Mouse (Mus musculus) embryonic facial prominence, embryonic 12.5 days (tissue): ENCODE data around the gene Myh14. TPM values are rescaled to one million over a fixed set of nuclear protein-coding genes. Genes with fewer than 3 reads are reported as not detected.

ENCODE experiments used
- ATAC-seq: fragments of 200-750 bp; cut with Nextera tagmentation; 2 replicates; pipeline ENCODE4 v1.8.0; 2017; ENCODE audit not compliant: insufficient number of reproducible peaks, insufficient read depth, low FRiP score, low TSS enrichment
- H3K27ac ChIP-seq: fragments of 300-500 bp; sonication (generic); 2 replicates; pipeline ENCODE4 v1.5.1; 2016; ENCODE audit warnings: mild to moderate bottlenecking
- H3K27me3 ChIP-seq: fragments of 300-500 bp; sonication (generic); 2 replicates; pipeline ENCODE4 v1.6.1; 2016; ENCODE audit warnings: mild to moderate bottlenecking, moderate library complexity
- H3K36me3 ChIP-seq: fragments of 300-500 bp; sonication (generic); 2 replicates; pipeline ENCODE4 v1.6.1; 2016; ENCODE audit warnings: mild to moderate bottlenecking
- H3K4me1 ChIP-seq: fragments of 300-500 bp; sonication (generic); 2 replicates; pipeline ENCODE4 v1.6.1; 2016
- H3K4me2 ChIP-seq: fragments of 300-500 bp; sonication (generic); replicated peaks from 2 replicates; pipeline ENCODE4 v1.6.1; 2016; ENCODE audit warnings: mild to moderate bottlenecking, moderate library complexity
- H3K4me3 ChIP-seq: fragments of 300-500 bp; sonication (generic); 2 replicates; pipeline ENCODE4 v1.5.1; 2016; ENCODE audit warnings: mild to moderate bottlenecking
- H3K9ac ChIP-seq: fragments of 300-500 bp; sonication (generic); 2 replicates; pipeline ENCODE4 v1.6.1; 2016; ENCODE audit warnings: mild to moderate bottlenecking, moderate library complexity
- H3K9me3 ChIP-seq: fragments of 300-500 bp; sonication (generic); 2 replicates; pipeline ENCODE4 v1.6.1; 2016; ENCODE audit warnings: mild to moderate bottlenecking, moderate library complexity
- WGBS: fragments of 180-500 bp; shearing (Covaris S2); methylation state at CpG from one replicate; pipeline ENCODE4 v1.1.7; 2016; 5-methylcytosine and 5-hydroxymethylcytosine counted together
- polyA plus RNA-seq: library from polyadenylated mRNA; unstranded; fragments of >200 nt; fragmentation: Nextera tagmentation; extraction: Ambion mirVana; gene quantifications from 2 replicates; pipeline ENCODE4 v1.2.1, GENCODE M21; 2016

The Myh14 gene
- polyA plus RNA-seq, 1 experiment from 2014 or later = 6.8 TPM

DNA sequence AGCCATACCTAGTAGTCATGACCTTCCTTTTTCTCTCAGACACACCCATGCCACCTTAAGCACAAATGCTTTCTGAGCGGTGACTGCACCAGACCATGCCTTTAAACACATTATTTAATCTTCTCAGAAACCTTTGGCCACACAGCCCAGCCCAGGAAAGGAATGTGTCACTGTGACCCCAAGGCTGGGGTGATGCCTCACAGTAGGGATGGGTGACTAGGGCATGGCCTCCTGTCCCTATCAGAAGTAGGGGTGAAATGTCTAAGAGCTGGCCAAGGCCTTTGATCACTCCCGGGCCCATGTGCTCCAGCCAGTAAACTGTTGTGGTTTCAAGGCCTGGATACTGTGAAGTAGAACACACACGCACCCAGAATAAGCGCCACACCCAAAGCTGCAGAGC lies 24.6 kb upstream of the Myh14 start:
- Histone ChIP-seq H3K27me3 (0 out of 2 replicates have a peak, but pooled peaks cover 6% of the 10 kb centered on the region), H3K4me2 (no peak overlapping the region), H3K9me3 (no peaks in the 10 kb centered on the region), H3K4me1 (peaks cover 11% of the 10 kb centered on the region; the same call in 1 of the 2 replicates), H3K4me3 (no peak overlapping the region), H3K27ac (no peak overlapping the region), H3K36me3 (no peaks in the 10 kb centered on the region), H3K9ac (no peak overlapping the region)
- no peak for ATAC-seq
- 87% methylated on average over 4 of the region's 4 CpGs for WGBS

DNA sequence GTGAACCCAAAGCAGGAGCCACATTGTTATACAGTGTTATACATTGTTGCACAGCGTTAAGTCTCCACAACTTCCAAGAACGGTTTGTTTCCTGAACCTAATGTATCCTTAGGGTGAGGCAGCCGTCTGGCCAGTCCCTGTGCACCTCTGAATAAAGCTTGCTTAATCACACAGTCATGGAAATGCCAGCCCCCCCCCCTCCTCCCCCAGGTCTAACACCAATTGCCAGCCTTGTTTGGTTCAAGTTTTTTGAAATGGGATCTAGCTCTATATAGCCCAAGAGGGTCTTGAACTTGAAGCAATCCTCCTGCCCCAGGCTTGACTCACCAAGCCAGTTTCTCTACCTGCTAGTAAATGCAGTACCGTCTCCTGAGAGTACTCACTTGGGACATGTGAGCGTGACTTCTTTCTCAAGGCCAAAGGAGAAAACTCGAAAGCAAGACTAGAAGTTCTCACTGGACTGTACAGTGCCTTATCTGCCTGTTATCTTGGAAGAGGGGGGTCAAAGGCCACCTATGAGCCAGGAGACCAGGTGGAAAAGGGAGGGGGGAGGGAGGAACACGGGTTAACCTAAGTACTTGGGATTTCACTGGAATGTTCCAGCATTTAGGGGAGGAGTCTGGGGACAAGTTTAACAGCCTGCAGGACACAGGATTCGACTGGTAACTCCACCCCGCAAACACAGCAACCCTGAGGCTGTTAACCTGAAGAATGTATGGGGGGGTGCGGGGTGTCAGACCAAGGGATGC lies 23.0 kb upstream of the Myh14 start:
- no peak overlapping the region for H3K4me2 ChIP-seq
- no peaks in the 10 kb centered on the region for H3K36me3 ChIP-seq
- H3K4me1 ChIP-seq = peaks cover 11% of the 10 kb centered on the region; the same call in 1 of the 2 replicates
- H3K9me3 ChIP-seq = no peaks in the 10 kb centered on the region
- no peak for ATAC-seq
- H3K27ac ChIP-seq = no peak overlapping the region
- no peak overlapping the region for H3K4me3 ChIP-seq
- no peak overlapping the region for H3K9ac ChIP-seq
- H3K27me3 ChIP-seq = 0 out of 2 replicates have a peak, but pooled peaks cover 6% of the 10 kb centered on the region
- 71% methylated on average over 10 of the region's 10 CpGs for WGBS

DNA sequence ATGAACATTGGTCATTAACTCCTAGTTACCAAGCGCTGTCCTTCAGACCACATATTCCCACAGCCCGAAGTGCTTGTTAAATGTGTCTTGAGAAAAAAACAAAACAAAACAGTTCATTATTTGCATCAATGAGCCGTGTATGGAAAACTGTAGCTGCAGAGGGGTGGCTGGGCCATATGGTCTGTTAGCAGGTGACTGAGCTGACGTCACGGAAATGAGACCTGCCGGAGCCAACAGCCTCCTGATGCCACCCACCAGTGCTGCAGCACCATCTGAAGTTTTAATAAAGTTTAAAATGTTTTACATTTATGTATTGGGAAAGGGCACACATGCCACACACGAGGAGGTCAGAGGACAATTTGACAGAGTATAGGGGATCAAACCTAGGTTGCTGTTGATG lies 18.7 kb upstream of the Myh14 start:
- H3K9ac ChIP-seq = no peak overlapping the region
- no peak overlapping the region for H3K4me3 ChIP-seq
- WGBS = 93% methylated on average over 7 of the region's 7 CpGs
- no peak overlapping the region for H3K4me2 ChIP-seq
- H3K36me3 ChIP-seq = no peaks in the 10 kb centered on the region
- H3K9me3 ChIP-seq = no peaks in the 10 kb centered on the region
- H3K27ac ChIP-seq = no peak overlapping the region
- H3K27me3 ChIP-seq = 0 out of 2 replicates have a peak, but pooled peaks cover 2% of the 10 kb centered on the region
- no peaks in the 10 kb centered on the region for H3K4me1 ChIP-seq
- no peak for ATAC-seq

DNA sequence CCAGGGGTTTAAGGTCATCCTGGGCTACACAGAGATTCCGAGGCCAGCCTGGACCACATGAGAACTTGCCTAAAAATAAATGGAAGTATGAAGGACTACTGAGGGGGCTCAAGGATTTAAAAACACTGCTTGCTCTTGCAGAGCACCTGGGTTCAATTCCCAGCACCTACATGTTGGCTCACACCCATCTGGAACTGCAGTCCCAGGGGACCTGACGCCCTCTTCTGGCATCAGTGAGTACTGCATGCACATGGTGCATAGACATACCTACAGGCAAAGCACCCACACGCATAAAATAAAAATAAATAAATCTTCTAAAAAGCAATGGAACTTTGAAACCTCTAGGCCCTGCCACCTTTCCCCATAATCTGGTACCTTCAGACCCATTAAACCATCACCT lies 18.2 kb upstream of the Myh14 start:
- Histone ChIP-seq H3K4me1 (no peaks in the 10 kb centered on the region), H3K27me3 (0 out of 2 replicates have a peak, but pooled peaks cover 2% of the 10 kb centered on the region), H3K4me3 (no peak overlapping the region), H3K36me3 (no peaks in the 10 kb centered on the region), H3K27ac (no peak overlapping the region), H3K4me2 (no peak overlapping the region), H3K9me3 (no peaks in the 10 kb centered on the region), H3K9ac (no peak overlapping the region)
- 76% methylated on average over 3 of the region's 3 CpGs for WGBS
- ATAC-seq = no peak

DNA sequence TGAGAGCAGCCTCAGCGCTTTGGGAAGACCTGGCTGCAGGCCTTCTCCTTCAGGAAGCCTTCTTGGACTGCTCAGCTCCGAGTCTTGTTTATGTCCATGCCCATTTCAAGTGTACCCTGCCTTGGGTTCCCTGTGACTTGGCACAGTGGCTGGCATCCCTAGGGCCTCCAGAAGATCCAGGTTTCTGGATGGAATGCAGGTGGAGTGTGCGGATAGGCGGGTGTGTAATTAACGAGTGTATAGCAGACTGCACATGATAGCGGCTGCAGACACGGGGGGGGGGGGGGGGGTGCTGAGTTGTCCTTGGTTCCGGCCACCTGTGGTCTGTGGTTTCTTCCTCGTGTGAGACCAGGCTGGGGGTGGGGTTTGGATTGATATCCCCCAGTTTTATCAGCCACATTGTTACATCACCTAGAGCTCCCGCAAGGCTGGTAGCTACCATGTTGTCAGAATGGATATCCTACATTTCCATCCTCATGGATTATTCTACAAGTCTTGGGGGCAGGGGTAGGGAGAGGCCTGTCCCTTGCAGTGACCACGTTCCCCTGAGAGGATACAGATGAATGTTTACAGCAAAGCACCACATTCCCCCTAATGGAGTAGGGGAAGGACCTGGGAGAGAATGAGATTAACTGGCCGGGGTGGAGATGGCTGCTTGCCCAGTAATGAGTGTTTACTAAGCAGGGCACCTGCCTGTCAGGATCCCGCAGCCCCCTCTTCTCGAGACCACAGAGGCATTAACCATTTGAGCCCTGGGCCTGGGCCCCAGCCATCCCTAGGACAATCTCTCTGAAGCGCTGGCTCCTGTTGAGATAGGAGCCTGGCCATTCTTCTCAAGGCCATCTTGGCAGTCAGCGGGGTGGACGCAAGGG lies 15.1 kb upstream of the Myh14 start:
- no peak for ATAC-seq
- no peak overlapping the region for H3K27ac ChIP-seq

DNA sequence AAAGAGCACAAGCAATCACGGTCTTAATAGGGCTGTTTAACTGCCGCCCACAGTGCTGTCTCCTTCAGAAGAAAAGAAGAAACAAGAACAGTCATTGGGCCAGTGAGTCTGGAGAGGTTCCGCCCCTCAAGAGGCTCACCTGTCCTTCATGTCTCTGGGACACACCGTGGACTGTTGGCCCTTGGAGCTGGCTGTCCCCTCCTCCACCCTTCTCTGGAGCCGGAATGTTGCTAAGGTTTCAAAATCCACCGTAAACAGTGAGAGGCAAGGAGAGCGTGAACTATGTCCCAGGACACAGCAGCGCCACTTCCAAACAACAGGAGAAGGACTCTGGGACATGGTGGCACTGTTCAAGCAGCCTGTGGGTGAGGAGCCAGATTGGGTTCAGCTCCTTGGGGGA lies 13.0 kb upstream of the Myh14 start:
- no peak overlapping the region for H3K4me3 ChIP-seq
- no peak overlapping the region for H3K9ac ChIP-seq
- H3K4me2 ChIP-seq = no peak overlapping the region
- no peak for ATAC-seq
- no peaks in the 10 kb centered on the region for H3K9me3 ChIP-seq
- no peaks in the 10 kb centered on the region for H3K4me1 ChIP-seq
- no peaks in the 10 kb centered on the region for H3K27me3 ChIP-seq
- WGBS = 74% methylated on average over 8 of the region's 8 CpGs
- no peak overlapping the region for H3K27ac ChIP-seq
- H3K36me3 ChIP-seq = no peaks in the 10 kb centered on the region

More for the DNA sequence above, 15.1 kb upstream of the Myh14 start:
- H3K4me1 ChIP-seq = no peaks in the 10 kb centered on the region
- WGBS = 64% methylated on average over 16 of the region's 17 CpGs
- no peaks in the 10 kb centered on the region for H3K9me3 ChIP-seq
- no peak overlapping the region for H3K9ac ChIP-seq
- H3K4me3 ChIP-seq = no peak overlapping the region
- H3K27me3 ChIP-seq = no peaks in the 10 kb centered on the region
- no peaks in the 10 kb centered on the region for H3K36me3 ChIP-seq
- no peak overlapping the region for H3K4me2 ChIP-seq

DNA sequence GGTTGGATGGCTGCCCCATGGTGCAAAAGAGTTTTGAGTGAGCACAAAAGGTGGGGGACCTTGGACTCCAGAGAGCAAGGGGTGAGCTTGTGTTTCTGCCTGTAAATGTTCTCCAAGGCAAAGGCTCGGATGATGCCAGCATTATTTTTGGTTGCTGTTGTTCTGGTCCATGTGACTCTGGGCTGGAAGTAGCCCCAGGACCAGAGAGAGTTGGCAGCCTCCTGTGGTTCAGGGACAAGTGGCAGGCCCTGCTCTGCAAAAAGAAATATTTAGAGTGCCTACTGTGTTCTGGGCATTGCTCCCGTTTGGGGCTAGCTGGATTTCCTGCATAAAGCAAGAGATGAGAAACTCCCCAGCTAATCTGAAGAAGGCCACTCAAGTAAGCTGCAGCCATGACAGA lies 6.0 kb upstream of the Myh14 start:
- no peak overlapping the region for H3K9ac ChIP-seq
- no peaks in the 10 kb centered on the region for H3K9me3 ChIP-seq
- no peak for ATAC-seq
- no peaks in the 10 kb centered on the region for H3K36me3 ChIP-seq
- 0 out of 2 replicates have a peak, but pooled peaks cover 2% of the 10 kb centered on the region for H3K27me3 ChIP-seq
- 0 out of 2 replicates have a peak, but pooled peaks cover 2% of the 10 kb centered on the region for H3K4me1 ChIP-seq
- H3K4me3 ChIP-seq = no peak overlapping the region
- no peak overlapping the region for H3K4me2 ChIP-seq
- 59% methylated on average over 2 of the region's 2 CpGs for WGBS
- H3K27ac ChIP-seq = no peak overlapping the region

DNA sequence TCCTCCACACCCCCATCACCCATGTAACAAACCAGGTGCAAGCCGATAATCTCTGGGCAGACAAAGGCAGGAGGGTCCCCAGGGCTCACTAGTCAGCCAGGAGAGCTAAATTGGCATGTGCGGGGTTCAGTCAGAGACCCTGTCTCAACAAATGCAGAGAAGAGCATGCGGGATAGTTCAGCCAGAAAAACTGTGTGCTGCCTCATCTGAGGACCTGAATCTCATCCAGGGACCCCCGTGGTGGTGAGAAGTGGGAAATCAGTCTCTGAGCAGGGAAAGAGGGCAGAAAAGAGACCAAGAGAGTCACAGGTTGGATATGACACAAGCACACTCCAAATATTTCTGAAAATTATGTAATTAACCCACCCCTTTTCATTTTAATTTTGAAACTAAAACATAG lies 5.5 kb upstream of the Myh14 start:
- H3K27ac ChIP-seq = no peak overlapping the region
- H3K4me2 ChIP-seq = no peak overlapping the region
- no peak for ATAC-seq
- WGBS = 61% methylated on average over 4 of the region's 4 CpGs
- no peaks in the 10 kb centered on the region for H3K36me3 ChIP-seq
- no peak overlapping the region for H3K9ac ChIP-seq
- peaks cover 7% of the 10 kb centered on the region for H3K27me3 ChIP-seq
- no peaks in the 10 kb centered on the region for H3K9me3 ChIP-seq
- no peak overlapping the region for H3K4me3 ChIP-seq
- peaks cover 7% of the 10 kb centered on the region; the same call in 1 of the 2 replicates for H3K4me1 ChIP-seq

DNA sequence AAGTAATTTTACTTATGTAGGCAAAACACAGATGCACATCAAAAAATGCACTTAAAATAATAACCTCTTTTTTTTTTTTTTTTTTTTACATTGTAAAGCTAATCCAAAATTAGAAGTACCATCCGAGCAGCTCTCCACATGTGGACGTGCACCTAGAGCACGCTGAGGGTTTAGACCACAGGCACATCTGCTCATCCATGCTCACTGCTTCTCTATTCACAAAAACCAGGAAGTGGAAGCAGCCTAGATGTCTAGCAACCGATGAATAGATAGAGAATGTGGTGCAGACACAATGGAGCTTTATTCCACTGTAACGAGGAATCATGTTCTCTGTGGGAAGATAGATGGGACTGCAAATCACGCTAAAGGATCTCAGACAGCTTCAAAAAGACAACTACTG lies 4.5 kb upstream of the Myh14 start:
- H3K4me3 ChIP-seq = no peak overlapping the region
- H3K9me3 ChIP-seq = no peaks in the 10 kb centered on the region
- 56% methylated on average over 6 of the region's 6 CpGs for WGBS
- no peak overlapping the region for H3K27ac ChIP-seq
- H3K27me3 ChIP-seq = peaks cover 16% of the 10 kb centered on the region
- no peak overlapping the region for H3K9ac ChIP-seq
- ATAC-seq = no peak
- H3K36me3 ChIP-seq = no peaks in the 10 kb centered on the region
- H3K4me2 ChIP-seq = no peak overlapping the region
- H3K4me1 ChIP-seq = peaks cover 13% of the 10 kb centered on the region; the same call in 1 of the 2 replicates

DNA sequence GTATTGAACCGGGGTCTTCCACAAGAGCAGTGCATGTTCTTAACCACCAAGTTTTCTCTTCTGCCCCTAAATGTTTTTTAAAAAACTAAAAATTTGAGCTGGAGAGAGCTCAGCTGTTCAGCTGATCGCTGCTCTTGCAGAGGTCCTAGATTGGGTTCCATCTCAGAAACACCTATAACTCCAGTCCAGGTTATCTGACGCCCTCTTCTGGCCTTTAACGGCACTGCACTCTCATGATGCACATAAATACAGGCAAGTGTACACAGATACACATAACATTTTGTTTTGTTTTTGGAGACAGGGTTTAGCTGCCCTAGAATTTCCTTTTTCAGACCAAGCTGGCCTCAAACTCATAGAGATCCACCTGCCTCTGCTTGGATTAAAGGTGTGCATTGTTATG lies 3.9 kb upstream of the Myh14 start:
- WGBS = 73% methylated on average over 4 of the region's 4 CpGs
- Histone ChIP-seq H3K4me1 (peaks cover 13% of the 10 kb centered on the region; the same call in 1 of the 2 replicates), H3K27ac (no peak overlapping the region), H3K9ac (no peak overlapping the region), H3K4me2 (no peak overlapping the region), H3K36me3 (no peaks in the 10 kb centered on the region), H3K4me3 (no peak overlapping the region), H3K27me3 (peaks cover 17% of the 10 kb centered on the region), H3K9me3 (no peaks in the 10 kb centered on the region)
- ATAC-seq = no peak

DNA sequence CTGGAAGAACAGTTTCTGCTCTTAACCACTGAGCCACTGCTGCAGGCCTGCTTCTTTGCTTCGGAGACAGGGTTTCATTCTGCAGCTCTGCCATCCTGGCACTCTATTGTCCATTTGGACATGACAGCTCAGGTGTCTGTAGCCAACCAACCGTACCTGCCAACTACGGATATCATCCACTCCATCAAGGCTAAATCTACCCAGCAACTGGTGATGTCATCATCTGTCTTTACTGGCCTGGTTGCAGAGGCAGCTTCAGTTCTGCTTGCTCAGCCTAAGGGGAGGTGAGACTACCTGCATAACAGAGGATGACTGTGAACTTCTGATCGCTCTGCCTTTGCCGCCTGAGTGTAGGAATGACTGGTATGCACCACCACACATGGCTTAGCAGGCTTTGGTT lies 1.6 kb upstream of the Myh14 start:
- Histone ChIP-seq H3K27me3 (peaks cover 24% of the 10 kb centered on the region), H3K4me2 (no peak overlapping the region)
- 67% methylated on average over 5 of the region's 5 CpGs for WGBS

More for the DNA sequence above, 1.6 kb upstream of the Myh14 start:
- no peaks in the 10 kb centered on the region for H3K36me3 ChIP-seq
- H3K9ac ChIP-seq = no peak overlapping the region
- no peaks in the 10 kb centered on the region for H3K9me3 ChIP-seq
- H3K4me1 ChIP-seq = peaks cover 13% of the 10 kb centered on the region; the same call in 1 of the 2 replicates
- H3K4me3 ChIP-seq = no peak overlapping the region
- H3K27ac ChIP-seq = no peak overlapping the region
- ATAC-seq = no peak
